Mouse (Mus musculus) testis, adult 2 months (tissue): ENCODE data around the gene Tmem150c.

Experiments used
- CTCF ChIP-seq: fragments of 200-500 bp; IDR thresholded peaks from 2 replicates; pipeline ENCODE4 v1.5.1; 2012; ENCODE audit warnings: low read depth, mild to moderate bottlenecking, inconsistent platforms, low read length, moderate library complexity; ENCODE audit not compliant: control insufficient read depth, insufficient read depth, insufficient replicate concordance
- POLR2A ChIP-seq: fragments of 200-500 bp; IDR thresholded peaks from 2 replicates; pipeline ENCODE4 v1.6.1; 2012; ENCODE audit warnings: low read depth, mild to moderate bottlenecking, inconsistent platforms, low read length, moderate library complexity; ENCODE audit not compliant: control insufficient read depth

GRCm38 (mm10) chr5:100074571-100074970 is 85.0 kb downstream of the Tmem150c start:
- no peak for TF ChIP-seq CTCF
- TF ChIP-seq POLR2A = no peak
